Mouse (Mus musculus): ENCODE measurements around the gene BC048403.
A peak's percentile ranks its signal among the peaks of the same experiment; 100 is the strongest.

BC048403 gene

DNA sequence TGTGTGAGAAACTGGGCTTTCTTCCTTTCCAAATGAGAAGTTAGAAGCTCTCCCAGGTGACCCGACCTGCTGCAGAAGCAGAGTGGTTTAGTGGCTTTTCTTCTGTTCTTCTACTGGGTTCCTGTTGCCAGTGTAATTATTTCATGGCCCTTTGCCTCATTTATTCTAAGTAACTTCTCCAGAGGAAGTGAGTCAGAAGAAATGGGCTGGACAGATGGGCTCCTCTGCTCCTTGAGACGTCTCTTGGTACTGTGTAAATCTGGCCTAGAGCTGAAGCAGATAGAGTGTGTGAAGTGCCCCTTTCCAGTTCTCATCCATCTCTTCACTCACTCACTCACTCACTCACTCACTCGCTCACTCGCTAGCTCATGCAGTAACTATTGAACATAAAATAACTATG, 16.9 kb downstream of the BC048403 start:
- DNase-seq (ENCODE audit: low read depth, low spot score), result no peak

DNA sequence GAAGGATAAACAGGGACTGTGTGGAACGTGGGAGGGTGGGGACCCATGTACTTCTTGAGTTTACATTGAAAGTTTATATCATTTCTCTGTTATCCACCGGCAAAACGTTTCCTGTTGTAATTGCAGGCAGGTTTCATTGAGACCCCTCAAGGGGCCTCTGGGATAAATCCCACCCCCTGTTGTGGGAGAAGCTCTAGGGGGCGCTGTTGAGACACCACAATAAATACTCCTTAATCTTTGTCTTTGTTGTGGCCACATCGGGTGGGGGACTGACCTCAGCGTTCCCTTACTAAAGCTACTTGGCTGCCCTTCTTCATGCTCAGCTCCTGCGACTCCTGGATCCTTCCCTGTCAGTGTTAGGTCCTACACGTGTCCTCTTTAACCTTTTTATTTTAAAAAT, 19.4 kb downstream of the BC048403 start:
- DNase-seq (ENCODE audit: low read depth, low spot score), result peak; percentile 74

DNA sequence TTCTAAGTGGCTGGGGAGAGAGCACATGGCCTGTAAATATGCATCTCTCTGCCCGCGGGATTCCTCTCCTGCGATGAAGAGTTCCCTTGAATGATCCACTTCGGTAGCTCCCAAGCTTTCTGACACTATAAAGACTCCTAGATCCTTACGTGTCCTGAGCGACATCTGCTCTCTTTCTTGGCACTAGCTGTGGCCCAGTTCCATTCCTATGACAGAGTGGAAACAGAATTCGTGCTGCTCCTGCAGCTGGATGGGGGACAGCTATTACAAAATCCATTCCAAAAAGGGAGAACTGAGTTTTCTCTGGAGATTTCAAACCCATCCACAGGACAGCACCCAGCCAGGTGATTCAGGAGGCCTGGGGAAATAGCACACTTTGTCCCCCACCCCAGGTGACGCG, 22.4 kb downstream of the BC048403 start:
- no peak for DNase-seq (ENCODE audit: low read depth, low spot score)

DNA sequence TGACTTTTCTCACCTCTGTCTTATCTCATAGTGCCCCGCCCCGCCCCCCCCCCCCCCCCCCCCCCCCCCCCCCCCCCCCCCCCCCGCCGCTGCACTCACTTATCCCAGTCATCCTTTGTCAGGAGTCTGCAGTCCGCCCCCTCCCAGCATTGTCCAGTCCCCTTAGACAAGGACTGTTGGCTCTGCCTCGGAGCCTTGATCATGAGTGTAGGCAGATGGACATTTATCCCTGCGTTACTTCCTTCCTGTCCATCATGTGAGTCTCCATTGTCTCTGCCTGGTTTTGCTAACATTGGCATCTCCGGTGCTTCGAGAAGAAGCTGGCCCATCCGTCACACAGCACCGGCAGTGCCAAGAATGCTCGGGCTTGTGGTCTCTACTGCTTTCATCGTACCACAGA, 23.5 kb downstream of the BC048403 start:
- DNase-seq (ENCODE audit: low read depth, low spot score), result no peak

DNA sequence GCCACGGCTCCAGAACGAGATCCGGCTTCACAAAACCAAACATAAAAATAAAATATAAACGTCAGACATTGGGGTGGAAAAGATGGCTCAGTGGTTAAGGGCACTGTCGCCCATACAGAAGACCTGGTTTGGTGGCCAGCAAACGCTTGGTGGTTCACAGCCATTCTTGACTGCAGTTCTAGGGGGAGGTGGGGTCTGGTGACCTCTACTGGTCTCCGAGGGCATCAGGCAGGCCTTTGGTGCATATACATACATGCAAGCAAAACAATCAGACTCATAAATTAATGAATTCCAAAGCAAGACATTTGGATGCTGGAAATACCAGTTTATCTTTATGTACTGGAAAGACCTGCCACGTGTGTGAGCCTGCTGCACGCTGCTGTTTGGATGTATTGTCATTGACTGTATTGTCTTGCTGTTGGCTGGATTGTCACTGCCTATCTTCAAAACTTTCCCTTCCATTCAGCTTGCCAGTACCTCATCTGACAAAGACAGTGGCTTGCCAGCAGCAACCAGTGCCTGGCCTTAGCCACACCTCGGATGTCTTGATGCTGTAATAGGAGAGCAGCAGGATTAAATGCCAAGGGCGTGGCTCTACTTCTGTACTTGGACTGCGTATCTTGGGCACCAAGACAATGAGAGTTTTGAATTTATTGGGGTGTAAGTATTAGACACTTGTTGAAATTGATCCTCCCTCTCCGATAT, 24.9 kb downstream of the BC048403 start:
- no peak for DNase-seq (ENCODE audit: low read depth, low spot score)

DNA sequence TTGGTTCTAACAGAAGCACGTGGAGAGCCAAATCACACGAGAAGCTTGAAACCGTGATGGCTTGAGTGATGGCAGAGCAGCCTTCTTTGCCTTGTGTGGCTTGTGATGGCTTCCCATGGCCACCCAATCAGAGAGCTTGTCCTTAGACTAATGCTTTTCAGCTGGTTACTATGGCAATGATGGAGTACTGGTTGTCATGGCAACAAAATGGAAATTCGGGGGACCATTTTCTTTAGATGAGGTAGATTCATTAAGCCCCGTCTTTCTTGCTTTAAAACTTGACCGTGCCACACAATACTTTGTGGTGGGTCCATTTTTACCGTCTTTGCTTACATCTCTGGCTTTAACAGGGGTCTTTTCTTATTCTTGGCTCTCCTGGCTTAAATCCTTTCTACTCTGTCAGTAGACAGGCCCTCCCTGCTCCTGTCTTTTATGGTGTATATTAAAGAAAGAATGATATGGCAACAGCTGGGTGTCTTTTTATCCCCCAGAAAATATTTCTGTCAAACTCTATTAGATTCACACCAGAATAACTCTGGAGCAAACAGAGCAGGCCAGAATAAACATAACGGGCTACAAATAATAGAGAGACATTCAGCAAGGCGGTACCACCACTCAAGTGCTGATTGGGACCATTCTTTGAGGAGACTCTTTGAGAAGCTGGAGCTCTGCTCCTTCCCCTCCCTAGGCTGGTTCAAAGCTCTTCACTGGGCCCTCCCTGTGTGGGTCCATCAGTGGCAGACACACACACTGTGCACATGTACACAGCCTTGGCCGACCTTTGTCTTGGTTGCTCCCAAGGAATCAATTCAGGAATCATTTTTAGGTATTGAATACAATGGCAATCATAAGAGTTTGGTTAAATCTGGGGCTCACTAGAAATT, 25.7 kb downstream of the BC048403 start:
- DNase-seq (ENCODE audit: low read depth, low spot score), result peak; percentile 25

DNA sequence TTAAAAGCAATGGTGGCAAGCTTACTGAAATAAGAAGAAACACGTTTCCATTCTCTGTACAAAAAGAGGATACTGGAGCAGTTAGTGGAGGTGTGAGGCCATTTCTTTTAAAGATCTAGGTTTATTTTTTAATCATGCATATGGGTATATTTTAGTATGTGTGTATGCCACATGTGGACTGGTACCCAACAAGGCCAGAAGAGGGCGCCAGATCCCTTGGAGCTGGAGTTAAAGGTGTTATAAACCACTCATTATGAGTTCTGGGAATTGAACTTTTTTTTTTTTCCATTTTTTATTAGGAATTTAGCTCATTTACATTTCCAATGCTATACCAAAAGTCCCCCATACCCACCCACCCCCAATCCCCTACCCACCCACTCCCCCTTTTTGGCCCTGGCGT, 27.6 kb downstream of the BC048403 start:
- peak; percentile 72 for DNase-seq (ENCODE audit: low read depth, low spot score)

DNA sequence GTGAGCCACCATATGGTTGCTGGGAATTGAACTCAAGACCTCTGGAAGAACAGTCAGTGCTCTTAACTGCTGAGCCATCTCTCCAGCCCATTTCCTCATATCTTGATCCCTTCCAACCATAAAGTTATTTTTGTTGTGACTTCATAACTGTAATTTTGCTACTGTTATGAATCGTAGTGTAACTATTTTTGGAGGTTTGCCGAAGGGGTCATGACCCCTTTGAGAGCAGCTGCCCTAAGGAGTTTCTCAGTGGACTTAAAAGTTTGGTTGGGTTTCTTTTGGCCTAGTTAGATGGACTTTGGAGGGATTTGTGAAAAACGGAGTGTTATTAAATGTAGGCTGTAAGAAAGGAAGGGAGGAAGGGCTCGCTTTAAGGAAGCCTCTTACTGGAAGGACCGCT, 30.0 kb downstream of the BC048403 start:
- no peak for DNase-seq (ENCODE audit: low read depth, low spot score)

DNA sequence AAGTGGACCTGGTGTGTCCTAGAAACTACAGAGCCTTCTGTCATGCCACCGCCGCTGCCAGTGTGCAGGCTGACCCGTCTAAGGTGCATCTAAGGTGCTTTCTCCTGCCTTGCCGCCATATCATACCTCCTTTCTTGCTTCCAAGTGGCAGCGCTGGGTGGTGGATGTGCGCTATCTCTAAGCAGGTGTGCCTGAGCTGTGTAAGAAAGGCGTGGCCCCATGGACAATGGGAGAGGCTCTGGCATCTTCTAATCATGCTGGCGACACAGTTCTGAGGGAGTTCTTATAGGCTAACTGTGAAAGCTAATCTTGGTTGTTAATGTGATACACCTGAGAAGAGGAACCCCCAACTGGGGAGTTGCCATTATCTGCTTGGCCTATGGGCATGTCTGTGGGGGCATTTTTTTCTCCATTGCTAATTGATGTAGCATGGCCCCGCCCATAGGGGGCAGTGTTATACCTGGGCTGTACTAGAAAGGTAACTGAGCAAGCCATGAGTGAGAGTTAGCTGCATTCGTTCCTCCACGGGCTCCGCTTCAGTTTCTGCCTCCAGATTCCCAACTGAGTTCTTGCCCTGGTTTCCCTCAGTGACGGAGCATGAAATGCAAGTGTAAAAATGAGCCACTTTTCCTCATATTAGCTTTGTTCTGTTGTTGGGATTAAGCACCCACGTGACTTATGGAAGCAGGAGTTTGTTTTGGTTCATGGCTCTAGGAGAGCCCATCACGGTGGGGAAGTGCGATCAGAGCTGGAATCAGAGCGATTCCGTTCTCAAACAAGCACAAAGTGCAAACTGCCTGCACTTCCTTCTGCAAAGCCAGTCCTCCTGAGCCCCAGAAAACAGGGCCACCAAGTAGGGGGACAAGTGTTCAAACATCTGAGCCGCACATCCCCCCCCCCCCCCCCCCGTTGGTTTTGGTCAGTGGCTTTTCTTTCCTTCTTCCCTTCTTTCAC, 31.2 kb downstream of the BC048403 start:
- peak; percentile 60 for DNase-seq (ENCODE audit: low read depth, low spot score)

DNA sequence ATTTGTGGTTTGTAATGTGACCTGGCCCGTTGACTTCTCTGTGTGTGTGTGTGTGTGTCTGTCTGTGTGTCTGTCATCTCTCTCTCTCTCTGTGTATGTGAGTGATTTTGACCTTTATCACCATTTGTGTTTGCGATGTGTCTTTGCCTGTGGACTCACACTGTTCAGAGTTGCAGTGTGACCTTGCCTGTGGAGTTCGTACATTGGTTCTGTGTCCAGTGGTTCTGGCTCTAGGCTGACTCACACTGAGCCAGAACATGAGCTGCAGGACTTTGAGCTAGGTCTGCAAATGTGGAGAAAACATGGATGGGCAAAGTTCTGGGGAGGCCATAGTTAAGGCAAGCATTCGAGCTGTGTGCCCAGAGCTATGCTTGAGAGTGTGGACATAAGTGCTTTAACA, 34.1 kb downstream of the BC048403 start:
- DNase-seq (ENCODE audit: low read depth, low spot score), result no peak

DNA sequence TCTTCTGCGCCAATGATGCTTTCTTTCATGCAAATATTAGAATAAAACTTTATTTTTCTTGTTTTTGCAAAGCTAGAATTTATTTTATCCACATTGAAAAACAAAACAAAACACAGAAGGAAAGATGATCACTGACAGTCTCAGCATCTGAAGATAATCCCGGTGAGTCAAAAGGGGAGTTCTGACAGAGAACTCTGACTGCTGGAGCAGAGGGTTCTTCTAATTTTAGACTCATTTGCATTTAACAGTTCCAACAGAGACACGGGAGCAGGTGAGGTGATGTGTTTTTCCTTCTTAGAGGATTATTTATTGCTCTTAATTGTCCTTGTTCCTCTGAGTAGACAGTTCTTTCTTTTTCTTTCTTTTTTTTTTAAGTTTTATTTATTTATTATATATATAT, 36.3 kb downstream of the BC048403 start:
- DNase-seq (ENCODE audit: low read depth, low spot score), result no peak

DNA sequence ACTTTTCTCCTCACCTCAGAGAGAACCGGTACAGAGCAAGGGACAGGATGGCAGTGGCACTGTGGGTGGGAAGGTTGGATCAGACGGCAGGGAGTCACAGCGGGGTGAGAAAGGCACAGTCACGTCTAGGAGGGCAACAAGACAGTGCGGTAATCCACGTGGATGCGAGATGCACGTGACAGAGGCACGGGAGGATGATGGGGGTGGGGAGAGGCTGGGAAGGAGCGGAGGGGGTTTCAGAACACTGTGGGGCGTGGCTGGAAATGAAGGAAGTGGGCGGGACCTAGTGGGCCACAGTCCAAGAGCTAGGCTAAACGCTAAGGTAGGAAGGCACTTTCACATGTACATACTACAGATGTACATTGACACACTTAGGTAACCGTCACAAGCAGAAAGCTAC, 41.4 kb downstream of the BC048403 start:
- DNase-seq (ENCODE audit: low read depth, low spot score), result peak; percentile 78

DNA sequence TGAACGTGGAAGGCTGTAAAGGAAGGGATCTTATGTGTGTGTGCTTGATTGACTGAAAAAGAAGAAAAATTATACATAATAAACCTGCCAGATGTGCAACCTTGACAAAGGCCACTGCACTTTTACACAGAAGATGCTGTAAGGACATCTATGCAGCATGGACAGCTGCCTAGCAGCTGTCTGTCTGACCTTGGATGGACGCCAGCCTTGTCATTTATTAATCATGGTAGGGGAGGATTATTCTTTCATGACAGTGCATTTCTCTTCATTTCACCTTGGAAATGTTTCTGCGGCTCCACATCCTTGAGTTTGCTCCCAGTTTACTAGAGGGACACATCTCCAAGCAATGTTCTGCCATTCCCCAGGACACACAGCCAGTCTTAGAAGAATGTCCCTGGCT, 48.8 kb downstream of the BC048403 start:
- no peak for DNase-seq (ENCODE audit: low read depth, low spot score)

DNA sequence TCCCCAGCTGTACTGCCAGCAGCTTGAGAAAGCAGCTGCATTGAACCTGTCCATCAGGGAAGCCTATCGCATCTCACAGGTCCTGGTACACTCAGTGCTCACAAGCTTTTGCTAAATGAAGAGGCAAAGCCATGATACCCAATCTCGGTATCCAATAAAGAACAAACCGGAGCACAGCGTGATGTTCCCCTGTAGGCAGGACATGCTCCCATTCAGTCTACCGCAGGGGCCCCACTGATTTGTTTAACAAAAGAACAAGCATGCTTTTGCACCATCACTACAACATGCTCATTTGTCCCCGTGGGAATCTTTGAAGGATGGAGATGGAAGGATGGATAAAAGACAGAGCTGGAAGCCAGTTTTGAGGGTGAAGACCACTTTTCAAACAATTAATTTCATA, 50.3 kb downstream of the BC048403 start:
- no peak for DNase-seq (ENCODE audit: low read depth, low spot score)

DNA sequence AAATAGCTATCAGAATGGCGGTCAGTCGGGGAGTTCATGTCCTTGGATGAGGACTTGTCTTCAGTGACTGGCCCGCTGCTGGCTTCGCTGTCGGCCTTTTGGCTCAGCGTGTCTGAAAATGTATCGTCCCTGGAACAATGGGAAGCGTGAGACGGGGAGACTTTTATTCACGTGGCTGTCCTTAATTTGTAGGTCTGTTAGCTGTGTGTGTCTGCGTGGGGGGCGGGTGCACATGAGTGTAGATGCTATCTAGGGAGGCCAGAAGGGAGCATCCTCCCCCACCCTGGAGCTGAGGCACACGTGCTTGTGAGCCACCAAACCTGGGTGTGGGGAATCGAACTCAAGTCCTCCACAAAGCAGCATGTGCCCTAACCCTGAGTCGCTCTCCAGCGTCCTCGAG, 52.9 kb downstream of the BC048403 start:
- no peak for DNase-seq (ENCODE audit: low read depth, low spot score)

DNA sequence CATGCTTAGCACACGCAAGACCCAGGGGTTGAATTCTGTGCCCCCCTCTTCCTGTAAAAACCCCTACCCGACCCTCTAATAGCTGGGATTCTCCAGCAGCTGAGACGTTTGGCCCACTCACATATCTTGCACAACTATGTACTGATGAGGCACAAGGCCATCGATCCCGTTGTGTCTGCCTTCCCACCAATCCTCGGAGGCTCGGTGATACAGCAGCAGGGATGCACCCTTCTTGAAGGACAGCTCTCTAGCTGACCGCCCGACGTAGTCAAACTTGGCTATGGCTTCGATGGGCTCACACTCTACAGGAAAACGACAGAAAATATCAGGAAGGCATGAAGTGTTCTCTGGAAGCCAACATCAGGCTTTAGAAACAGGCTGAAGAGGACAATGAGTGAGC, 54.7 kb downstream of the BC048403 start:
- DNase-seq (ENCODE audit: low read depth, low spot score), result no peak

DNA sequence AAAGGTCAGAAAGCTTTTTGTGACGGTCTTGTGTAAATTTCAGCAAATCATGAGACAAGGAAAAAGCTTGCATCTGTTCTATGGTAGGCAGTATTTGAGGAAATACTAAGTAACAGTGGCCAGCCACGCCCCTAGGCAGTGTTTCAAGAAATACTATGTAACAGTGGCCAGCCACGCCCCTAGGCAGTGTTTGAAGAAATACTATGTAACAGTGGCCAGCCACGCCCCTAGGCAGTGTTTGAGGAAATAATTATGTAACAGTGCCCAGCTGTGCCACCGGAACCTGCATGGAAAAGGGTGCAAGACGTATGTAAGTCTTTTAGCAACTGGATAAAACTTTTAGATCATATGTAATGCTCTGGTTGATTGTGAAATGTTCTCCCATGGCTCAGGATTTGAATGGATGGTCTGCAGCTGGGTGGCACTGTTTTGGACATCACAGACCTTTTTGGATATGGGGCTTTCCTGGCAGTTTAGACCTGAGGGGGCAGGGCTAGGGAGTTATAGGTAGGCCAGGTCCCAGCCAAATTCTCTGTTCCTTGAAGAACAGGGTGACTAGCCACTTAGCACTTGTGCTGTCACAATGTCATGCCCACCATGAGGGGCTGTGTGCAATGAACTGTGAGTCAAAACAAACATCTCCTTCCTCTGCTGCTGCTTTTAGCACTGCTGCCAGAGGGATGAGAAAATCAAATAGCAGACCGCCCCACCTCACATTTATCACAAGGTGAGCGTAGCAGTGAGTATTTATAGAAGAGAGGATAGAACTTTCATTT, 56.5 kb downstream of the BC048403 start:
- peak; percentile 11 for DNase-seq (ENCODE audit: low read depth, low spot score)

DNA sequence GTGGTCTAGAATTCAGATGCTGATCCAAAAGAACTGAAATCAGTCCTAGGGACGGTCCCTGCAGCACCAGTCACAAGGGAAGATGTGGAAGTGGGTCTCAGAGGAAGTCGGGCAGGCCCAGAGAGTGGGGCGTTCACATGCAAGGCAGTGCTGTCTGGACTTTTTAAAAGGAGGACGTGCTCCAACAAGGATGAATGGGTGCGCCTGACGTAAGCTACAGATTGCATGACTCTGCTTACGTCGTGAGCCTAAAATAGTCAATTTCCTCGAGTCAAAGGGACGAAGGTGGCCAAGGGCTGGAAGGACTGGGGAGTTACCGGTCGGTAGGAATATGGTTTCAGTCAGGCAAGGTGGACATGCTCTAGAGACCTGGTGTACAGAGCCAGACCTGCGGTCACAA, 60.3 kb downstream of the BC048403 start:
- DNase-seq (ENCODE audit: low read depth, low spot score), result no peak

Data from ZHBTc4 (cell line).